Mouse (Mus musculus): ENCODE data around the gene Olfr1510. TPM values are rescaled to one million over a fixed set of nuclear protein-coding genes. Genes with fewer than 3 reads are reported as not detected.

Gene Olfr1510
- polyA plus RNA-seq (2012; ENCODE audit: low replicate concordance): not detected in 2 replicates

GRCm38 (mm10) chr14:52414273-52414672 is at the start of gene Olfr1510:
Gene Olfr1510 (minus strand): TSS chr14:52414373.

GRCm38 (mm10) chr14:52442690-52443089 is 28.5 kb upstream of the Olfr1510 start, which contains the start of gene Olfr1509:
Gene Olfr1509 (plus strand): TSS chr14:52442990.

GRCm38 (mm10) chr14:52397279-52397678 is 16.9 kb downstream of the Olfr1510 start, which contains the start of gene Olfr1511:
Gene Olfr1511 (minus strand): TSS chr14:52397379.

GRCm38 (mm10) chr14:52379068-52379467 is 35.1 kb downstream of the Olfr1510 start, which contains the start of gene Olfr1512:
Gene Olfr1512 (minus strand): TSS chr14:52379168.

Other genes with a start within 250 kb of the Olfr1510 start
- gene Supt16, start 217.0 kb downstream of the Olfr1510 start, polyA plus RNA-seq (2012; ENCODE audit: low replicate concordance): 7.8 and 20.4 TPM in 2 replicates
- 9.6 and 30.6 TPM in 2 replicates for gene Chd8, start 156.6 kb downstream of the Olfr1510 start, polyA plus RNA-seq (2012; ENCODE audit: low replicate concordance)
- 24.0 and 40.0 TPM in 2 replicates for gene Tox4, start 135.2 kb downstream of the Olfr1510 start, polyA plus RNA-seq (2012; ENCODE audit: low replicate concordance)
- 0.48 and 1.7 TPM in 2 replicates for gene Rab2b, start 134.8 kb downstream of the Olfr1510 start, polyA plus RNA-seq (2012; ENCODE audit: low replicate concordance)
- gene Mettl3, start 109.2 kb downstream of the Olfr1510 start, polyA plus RNA-seq (2012; ENCODE audit: low replicate concordance): 5.0 and 12.1 TPM in 2 replicates
- 2.6 and 3.0 TPM in 2 replicates for gene Sall2, start 85.6 kb downstream of the Olfr1510 start, polyA plus RNA-seq (2012; ENCODE audit: low replicate concordance)
- not detected in 2 replicates for gene Olfr1513, start 58.0 kb downstream of the Olfr1510 start, polyA plus RNA-seq (2012; ENCODE audit: low replicate concordance)
- not detected in 2 replicates for gene Olfr1512, start 35.2 kb downstream of the Olfr1510 start, polyA plus RNA-seq (2012; ENCODE audit: low replicate concordance)
- not detected in 2 replicates for gene Olfr1511, start 17.0 kb downstream of the Olfr1510 start, polyA plus RNA-seq (2012; ENCODE audit: low replicate concordance)
- gene Olfr1509, start 28.6 kb upstream of the Olfr1510 start, polyA plus RNA-seq (2012; ENCODE audit: low replicate concordance): not detected in 2 replicates
- gene Olfr1508, start 53.1 kb upstream of the Olfr1510 start, polyA plus RNA-seq (2012; ENCODE audit: low replicate concordance): not detected in 2 replicates
- not detected in 2 replicates for gene Olfr1507, start 81.4 kb upstream of the Olfr1510 start, polyA plus RNA-seq (2012; ENCODE audit: low replicate concordance)

All from hematopoietic multipotent progenitor cell, adult 10-12 weeks (in vitro differentiated cells).